Mouse (Mus musculus): ENCODE results near the gene Bicc1. TPM values are rescaled to one million over a fixed set of nuclear protein-coding genes. Genes with fewer than 3 reads are reported as not detected.

The Bicc1 gene
- total and polyA plus RNA-seq, 2 experiments from 2014 or later = 11.3 to 13.3 TPM

DNA sequence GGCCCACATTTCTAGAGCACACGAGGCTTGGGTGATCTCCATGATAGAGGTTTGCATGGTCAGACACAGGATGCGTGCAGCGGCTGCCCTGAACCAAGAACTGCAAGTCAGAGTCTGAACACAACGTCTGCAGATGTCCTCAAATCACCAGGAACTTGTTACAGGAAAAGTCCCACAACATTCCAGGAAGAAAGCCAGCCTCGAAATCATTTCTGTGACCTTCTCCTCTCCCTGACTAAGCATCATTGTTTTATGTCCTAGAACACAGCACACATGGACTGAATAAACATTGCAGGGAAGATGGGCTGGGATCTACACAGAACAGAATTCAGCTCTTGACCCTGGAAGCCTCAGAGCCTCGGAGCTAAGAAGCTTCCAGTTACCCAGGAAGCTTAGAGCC is 97.3 kb downstream of the Bicc1 start:
- H3K4me1 ChIP-seq (ENCODE audit: control insufficient read depth, insufficient read depth) = peaks cover 32% of the 10 kb centered on the region

DNA sequence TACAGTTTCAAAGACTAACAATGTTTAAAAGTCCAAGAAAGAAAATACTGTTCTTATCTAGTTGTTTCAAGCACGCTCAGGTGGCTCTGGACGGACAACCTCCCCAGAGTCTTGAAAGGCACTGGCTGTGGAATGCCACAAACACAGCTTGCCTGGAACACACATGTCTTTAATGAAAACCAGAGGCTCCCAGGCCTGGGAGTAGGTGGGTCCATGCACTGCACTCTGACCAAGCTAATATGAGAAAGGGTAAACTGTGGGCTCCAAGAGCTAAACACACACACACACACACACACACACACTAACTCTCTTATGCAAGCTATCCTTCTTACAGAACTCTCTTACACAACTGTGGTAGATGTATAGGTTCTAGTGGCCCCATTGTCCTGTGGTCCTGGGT is 99.2 kb downstream of the Bicc1 start:
- Histone ChIP-seq H3K4me1 (ENCODE audit: control insufficient read depth, insufficient read depth) (peaks cover 32% of the 10 kb centered on the region), H3K4me3 (ENCODE audit: low read depth, low read length) (no peak overlapping the region), H3K36me3 (replicated peaks; ENCODE audit: control insufficient read depth, insufficient read depth, low read length) (no peaks in the 10 kb centered on the region), H3K27me3 (ENCODE audit: control insufficient read depth, insufficient read depth, low read length) (no peaks in the 10 kb centered on the region), H3K9ac (replicated peaks; ENCODE audit: low read depth, low read length) (no peak overlapping the region), H3K4me2 (ENCODE audit: low read depth, low read length) (no peak overlapping the region), H3K9me3 (replicated peaks; ENCODE audit: control insufficient read depth, low read length) (no peaks in the 10 kb centered on the region), H3K27ac (ENCODE audit: low read depth) (no peak overlapping the region)
- WGBS = 35% methylated on average over 2 of the region's 2 CpGs
- no peak for ATAC-seq (ENCODE audit: insufficient read depth, low read depth)
- DNase-seq (ENCODE audit: low spot score) = no peak
- TF ChIP-seq CTCF (IDR thresholded peaks at IDR 0.05; ENCODE audit: low read depth) = no peak
- no peak for TF ChIP-seq EP300 (IDR thresholded peaks at IDR 0.05; ENCODE audit: low read depth)

More for the DNA sequence above, 97.3 kb downstream of the Bicc1 start:
- DNase-seq (ENCODE audit: low spot score) (peak; percentile 59), ATAC-seq (ENCODE audit: insufficient read depth, low read depth) (no peak; the same call in 1 of the 2 replicates)
- H3K9me3 ChIP-seq (replicated peaks; ENCODE audit: control insufficient read depth, low read length) = no peaks in the 10 kb centered on the region
- no peak for TF ChIP-seq EP300 (IDR thresholded peaks at IDR 0.05; ENCODE audit: low read depth)
- no peak for TF ChIP-seq CTCF (IDR thresholded peaks at IDR 0.05; ENCODE audit: low read depth)
- 32% methylated on average over 6 of the region's 6 CpGs for WGBS
- H3K9ac ChIP-seq (replicated peaks; ENCODE audit: low read depth, low read length) = no peak overlapping the region
- no peaks in the 10 kb centered on the region for H3K27me3 ChIP-seq (ENCODE audit: control insufficient read depth, insufficient read depth, low read length)
- no peak overlapping the region for H3K4me2 ChIP-seq (ENCODE audit: low read depth, low read length)
- H3K27ac ChIP-seq (ENCODE audit: low read depth) = no peak overlapping the region
- no peaks in the 10 kb centered on the region for H3K36me3 ChIP-seq (replicated peaks; ENCODE audit: control insufficient read depth, insufficient read depth, low read length)
- H3K4me3 ChIP-seq (ENCODE audit: low read depth, low read length) = no peak overlapping the region

DNA sequence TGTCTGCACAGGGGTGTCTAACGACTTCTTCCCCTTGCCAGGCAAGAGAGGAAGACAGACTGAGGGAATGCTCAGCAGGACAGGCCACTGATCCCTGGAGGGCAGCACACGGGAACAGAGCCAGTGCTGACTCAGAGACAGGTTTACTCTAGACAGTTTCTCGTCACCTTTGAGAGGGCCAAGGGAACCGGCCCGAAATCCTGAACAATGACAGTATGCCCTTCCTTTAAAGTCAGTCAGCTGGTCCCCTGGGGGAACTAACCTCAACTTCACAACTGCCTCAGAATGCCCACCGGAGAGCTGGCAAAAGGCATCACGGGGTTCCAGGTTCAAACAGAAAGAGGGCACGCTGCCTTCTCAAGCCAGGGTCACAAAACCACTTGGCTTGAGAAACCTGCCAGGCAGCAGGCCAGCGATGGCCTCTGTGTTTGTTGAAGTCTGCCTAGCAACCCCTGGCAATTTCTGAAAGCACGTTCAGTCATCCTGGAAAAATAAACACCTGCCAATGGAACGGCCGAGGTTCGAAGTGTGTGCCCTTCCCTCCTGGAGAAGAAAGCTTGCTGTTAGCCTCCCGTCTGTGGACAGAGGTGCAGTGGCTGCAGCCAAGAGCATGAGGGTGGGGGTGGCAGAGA is 100.8 kb downstream of the Bicc1 start:
- Histone ChIP-seq H3K4me3 (ENCODE audit: low read depth, low read length) (0 out of 2 replicates have a peak overlapping the region, but pooled peaks have one; percentile 16), H3K4me1 (ENCODE audit: control insufficient read depth, insufficient read depth) (peaks cover 34% of the 10 kb centered on the region), H3K27me3 (ENCODE audit: control insufficient read depth, insufficient read depth, low read length) (no peaks in the 10 kb centered on the region), H3K9ac (replicated peaks; ENCODE audit: low read depth, low read length) (peak overlapping the region; percentile 26; the same call in 1 of the 2 replicates), H3K9me3 (replicated peaks; ENCODE audit: control insufficient read depth, low read length) (no peaks in the 10 kb centered on the region), H3K4me2 (ENCODE audit: low read depth, low read length) (peak overlapping the region; percentile 47), H3K27ac (ENCODE audit: low read depth) (peak overlapping the region; percentile 91), H3K36me3 (replicated peaks; ENCODE audit: control insufficient read depth, insufficient read depth, low read length) (no peaks in the 10 kb centered on the region)
- DNase-seq (ENCODE audit: low spot score) (peak; percentile 69), ATAC-seq (ENCODE audit: insufficient read depth, low read depth) (peak; percentile 77)
- TF ChIP-seq CTCF (IDR thresholded peaks at IDR 0.05; ENCODE audit: low read depth) = no peak
- TF ChIP-seq EP300 (IDR thresholded peaks at IDR 0.05; ENCODE audit: low read depth) = 0 out of 2 replicates have a peak, but pooled peaks have one; percentile 43
- 10% methylated on average over 14 of the region's 14 CpGs for WGBS

DNA sequence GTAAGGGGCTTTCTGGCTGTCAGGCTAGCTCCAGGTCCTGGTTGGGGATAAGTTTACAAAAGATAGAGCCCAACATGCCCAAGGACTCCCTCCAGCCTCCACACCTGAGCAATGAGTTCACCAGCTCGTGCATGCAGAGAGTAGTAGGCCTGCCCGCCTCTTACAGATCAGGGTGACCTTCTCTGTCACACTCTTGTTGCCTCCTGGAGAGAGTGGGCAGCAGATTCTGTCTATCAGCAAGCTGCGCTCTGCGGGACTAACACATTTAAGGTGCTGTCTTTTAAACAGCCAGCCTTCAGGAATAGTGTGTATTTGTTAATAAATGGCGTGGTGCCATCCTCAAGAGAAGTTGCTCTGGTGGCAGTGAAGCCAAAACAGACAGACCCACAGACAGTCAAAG is 101.4 kb downstream of the Bicc1 start:
- no peaks in the 10 kb centered on the region for H3K9me3 ChIP-seq (replicated peaks; ENCODE audit: control insufficient read depth, low read length)
- 52% methylated on average over 5 of the region's 5 CpGs for WGBS
- peak overlapping the region; percentile 91 for H3K27ac ChIP-seq (ENCODE audit: low read depth)

DNA sequence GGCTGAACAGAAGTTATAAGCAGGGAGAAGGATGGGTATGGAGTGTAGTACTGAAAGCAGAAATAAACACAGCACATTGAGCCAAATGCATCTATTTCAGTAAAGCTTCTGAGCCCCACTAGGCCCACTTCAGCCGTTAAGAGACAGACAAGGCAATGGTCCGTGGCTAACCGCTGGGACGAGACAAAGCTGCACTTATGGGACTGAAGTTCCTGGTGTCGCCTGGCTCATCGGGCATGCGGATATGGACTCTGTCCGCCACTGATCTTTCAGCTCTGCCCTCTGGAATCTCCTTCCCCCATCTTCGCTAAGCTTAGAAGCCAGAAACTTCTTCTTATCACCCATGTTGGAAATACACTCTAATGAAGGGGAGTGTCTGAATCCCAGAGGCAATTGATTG is 106.8 kb downstream of the Bicc1 start:
- no peak overlapping the region for H3K9ac ChIP-seq (replicated peaks; ENCODE audit: low read depth, low read length)
- no peak overlapping the region for H3K4me3 ChIP-seq (ENCODE audit: low read depth, low read length)
- peak overlapping the region; percentile 21; the same call in 1 of the 2 replicates for H3K4me2 ChIP-seq (ENCODE audit: low read depth, low read length)
- no peaks in the 10 kb centered on the region for H3K9me3 ChIP-seq (replicated peaks; ENCODE audit: control insufficient read depth, low read length)
- TF ChIP-seq EP300 (IDR thresholded peaks at IDR 0.05; ENCODE audit: low read depth) (no peak), CTCF (IDR thresholded peaks at IDR 0.05; ENCODE audit: low read depth) (no peak)
- no peaks in the 10 kb centered on the region for H3K36me3 ChIP-seq (replicated peaks; ENCODE audit: control insufficient read depth, insufficient read depth, low read length)
- H3K4me1 ChIP-seq (ENCODE audit: control insufficient read depth, insufficient read depth) = peaks cover 24% of the 10 kb centered on the region
- H3K27ac ChIP-seq (ENCODE audit: low read depth) = peak overlapping the region; percentile 72
- no peaks in the 10 kb centered on the region for H3K27me3 ChIP-seq (ENCODE audit: control insufficient read depth, insufficient read depth, low read length)
- DNase-seq (ENCODE audit: low spot score) (no peak), ATAC-seq (ENCODE audit: insufficient read depth, low read depth) (peak; percentile 22; the same call in 1 of the 2 replicates)
- WGBS = 51% methylated on average over 9 of the region's 9 CpGs

More for the DNA sequence above, 101.4 kb downstream of the Bicc1 start:
- H3K27me3 ChIP-seq (ENCODE audit: control insufficient read depth, insufficient read depth, low read length) = no peaks in the 10 kb centered on the region
- H3K4me1 ChIP-seq (ENCODE audit: control insufficient read depth, insufficient read depth) = peaks cover 39% of the 10 kb centered on the region
- DNase-seq (ENCODE audit: low spot score) (peak; percentile 35), ATAC-seq (ENCODE audit: insufficient read depth, low read depth) (0 out of 2 replicates have a peak, but pooled peaks have one; percentile 48)
- H3K4me3 ChIP-seq (ENCODE audit: low read depth, low read length) = no peak overlapping the region
- peak overlapping the region; percentile 47; the same call in 1 of the 2 replicates for H3K4me2 ChIP-seq (ENCODE audit: low read depth, low read length)
- H3K36me3 ChIP-seq (replicated peaks; ENCODE audit: control insufficient read depth, insufficient read depth, low read length) = no peaks in the 10 kb centered on the region
- no peak overlapping the region for H3K9ac ChIP-seq (replicated peaks; ENCODE audit: low read depth, low read length)
- TF ChIP-seq EP300 (IDR thresholded peaks at IDR 0.05; ENCODE audit: low read depth) (no peak), CTCF (IDR thresholded peaks at IDR 0.05; ENCODE audit: low read depth) (no peak)
